Mouse (Mus musculus): Measurements from ENCODE around the gene Olfr90.

GRCm38 (mm10) chr17:37070121-37070520 lies 18.2 kb downstream of the Olfr90 start:
- no peak for TF ChIP-seq CTCF (conservative IDR thresholded peaks at IDR 0.05; ENCODE audit: insufficient read depth, insufficient read length, low read depth, low read length)
- no peak for TF ChIP-seq POLR2A (IDR thresholded peaks at IDR 0.05; ENCODE audit: low read depth, low read length)
